Mouse (Mus musculus) effector memory CD4-positive, alpha-beta T cell, adult 5 months (primary cell): ENCODE data around the gene Prrxl1. TPM values are rescaled to one million over a fixed set of nuclear protein-coding genes. Genes with fewer than 3 reads are reported as not detected.

Experiments used
- polyA plus RNA-seq: library from polyadenylated mRNA; unstranded; fragments of 100-300 nt; shearing (Covaris generic); gene quantifications from one replicate; pipeline ENCODE4 v1.2.1, GENCODE M21; 2017

Gene Prrxl1
- polyA plus RNA-seq: not detected

GRCm38 (mm10) chr14:32599290-32600041, at the start of gene Prrxl1:
Gene Prrxl1, plus strand, starts transcription at chr14:32599407.

GRCm38 (mm10) chr14:32685124-32685826, 86.1 kb downstream of the Prrxl1 start, which contains the start of gene 3425401B19Rik:
Gene 3425401B19Rik, minus strand, starts transcription at chr14:32685293.

Other genes with a start within 250 kb of the Prrxl1 start
- not detected for gene 1700024G13Rik, start 211.0 kb upstream of the Prrxl1 start, polyA plus RNA-seq
- not detected for gene Slc18a3, start 134.6 kb upstream of the Prrxl1 start, polyA plus RNA-seq
- gene Chat, start 133.4 kb upstream of the Prrxl1 start, polyA plus RNA-seq: 0.26 TPM
- 42.8 TPM for gene Ercc6, start 85.9 kb upstream of the Prrxl1 start, polyA plus RNA-seq
- 0.06 TPM for gene 3425401B19Rik, start 85.9 kb downstream of the Prrxl1 start, polyA plus RNA-seq
- 2.1 TPM for gene Tmem273, start 186.6 kb downstream of the Prrxl1 start, polyA plus RNA-seq
- not detected for gene Fam170b, start 234.6 kb downstream of the Prrxl1 start, polyA plus RNA-seq